Mouse (Mus musculus) ovary, adult 10 weeks (tissue): ENCODE results near the gene D930048N14Rik. TPM values are rescaled to one million over a fixed set of nuclear protein-coding genes. Genes with fewer than 3 reads are reported as not detected.

ENCODE experiments used
- polyA plus RNA-seq: library from polyadenylated mRNA; stranded (reverse); fragments of 350-450 nt; fragmentation: Illumina TruSeq; extraction: RNeasy Lipid Tissue Mini Kit (QIAGEN cat#74804); gene quantifications from one replicate; pipeline ENCODE4 v1.2.3, GENCODE M21; 2014

D930048N14Rik gene
- 0.91 TPM for polyA plus RNA-seq

GRCm38 (mm10) chr11:51650691-51651515 lies at the start of gene D930048N14Rik, which contains the start of gene N4bp3:
D930048N14Rik (plus strand) TSS chr11:51650954.
N4bp3 (minus strand) TSS chr11:51650842.

GRCm38 (mm10) chr11:51606447-51607095 lies 44.2 kb upstream of the D930048N14Rik start, which contains the start of gene Hnrnpab:
Hnrnpab (minus strand) TSS chr11:51606847.

GRCm38 (mm10) chr11:51619409-51620060 lies 31.2 kb upstream of the D930048N14Rik start, which contains the start of gene Nhp2:
Nhp2 (plus strand) TSS chr11:51619735.

GRCm38 (mm10) chr11:51635525-51636322 lies 15.0 kb upstream of the D930048N14Rik start, which contains the start of gene Rmnd5b:
Rmnd5b (minus strand) TSS chr11:51635896.

GRCm38 (mm10) chr11:51688330-51689328 lies 37.9 kb downstream of the D930048N14Rik start, which contains the start of gene 0610009B22Rik:
0610009B22Rik (minus strand) TSS chr11:51688874.

Other genes starting within 250 kb of the D930048N14Rik start
- 10.5 TPM for gene Phykpl, start 66.2 kb upstream of the D930048N14Rik start, polyA plus RNA-seq
- 665 TPM for gene Hnrnpab, start 44.1 kb upstream of the D930048N14Rik start, polyA plus RNA-seq
- gene Nhp2, start 31.2 kb upstream of the D930048N14Rik start, polyA plus RNA-seq: 1.7 TPM
- gene Rmnd5b, start 15.1 kb upstream of the D930048N14Rik start, polyA plus RNA-seq: 14.3 TPM
- not detected for gene N4bp3, start 112 bp upstream of the D930048N14Rik start, polyA plus RNA-seq
- gene 0610009B22Rik, start 37.9 kb downstream of the D930048N14Rik start, polyA plus RNA-seq: 79.6 TPM
- 35.9 TPM for gene Sec24a, start 112.7 kb downstream of the D930048N14Rik start, polyA plus RNA-seq
- gene Sar1b, start 112.7 kb downstream of the D930048N14Rik start, polyA plus RNA-seq: 194 TPM
- 7.3 TPM for gene Jade2, start 206.7 kb downstream of the D930048N14Rik start, polyA plus RNA-seq